Mouse (Mus musculus) embryonic fibroblast, embryonic 13.5 days (primary cell): ENCODE data around the gene Glrx. TPM values are rescaled to one million over a fixed set of nuclear protein-coding genes. Genes with fewer than 3 reads are reported as not detected.
"Not testable (repeated sequence)": the region's sequence is repeated elsewhere in the genome, so short reads cannot be mapped to it uniquely, and the experiment has no call there.

ENCODE experiments used
- H3K27ac ChIP-seq: 2 replicates; pipeline ENCODE4 v1.5.1; 2012; ENCODE audit warnings: low read length, control low read depth, inconsistent platforms; ENCODE audit not compliant: insufficient read depth
- H3K4me1 ChIP-seq: 2 replicates; pipeline ENCODE4 v1.6.1; 2011; ENCODE audit warnings: low read length; ENCODE audit not compliant: control insufficient read depth, insufficient read depth
- H3K4me3 ChIP-seq: 2 replicates; pipeline ENCODE4 v1.5.1; 2011; ENCODE audit warnings: mild to moderate bottlenecking, control low read depth, low read length; ENCODE audit not compliant: insufficient read depth
- CTCF ChIP-seq: IDR thresholded peaks from 2 replicates; pipeline ENCODE4 v1.5.1; 2011; ENCODE audit warnings: mild to moderate bottlenecking, control low read depth, low read length, moderate library complexity, borderline replicate concordance; ENCODE audit not compliant: insufficient read depth
- POLR2A ChIP-seq: IDR thresholded peaks from 2 replicates; pipeline ENCODE4 v1.6.1; 2011; ENCODE audit warnings: low read depth, mild to moderate bottlenecking, control low read depth, low read length, moderate library complexity
- polyA plus RNA-seq: library from polyadenylated mRNA; stranded (reverse); fragments of >200 nt; gene quantifications from 2 replicates; pipeline ENCODE4 v1.2.4, GENCODE M21; 2011; ENCODE audit warnings: low read depth; ENCODE audit not compliant: missing spikeins, insufficient read length

Glrx gene
- polyA plus RNA-seq, 1 experiment: 31.1 TPM

DNA sequence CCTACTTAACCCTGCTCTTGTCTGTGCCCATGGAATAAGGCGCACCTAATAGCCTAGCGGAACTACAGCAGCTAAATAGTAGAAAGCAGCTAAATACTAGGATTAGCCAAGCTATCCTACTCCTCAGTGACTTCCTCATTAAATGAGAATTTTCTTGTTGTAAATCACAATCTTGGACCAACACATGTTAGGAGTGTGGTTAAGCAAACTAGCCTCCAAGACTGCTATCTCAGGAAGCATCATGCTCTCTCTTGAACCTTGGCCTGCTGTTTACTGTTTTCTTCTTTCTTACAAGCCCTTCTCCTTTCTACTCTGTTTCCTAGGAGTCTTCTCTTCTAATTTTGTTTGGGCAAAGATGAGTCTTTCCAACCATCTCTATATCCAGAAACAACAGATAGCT lies 22.5 kb upstream of the Glrx start:
- Histone ChIP-seq H3K4me1 (no peaks in the 10 kb centered on the region), H3K27ac (no peak overlapping the region), H3K4me3 (no peak overlapping the region)
- TF ChIP-seq CTCF: no peak
- TF ChIP-seq POLR2A: no peak

DNA sequence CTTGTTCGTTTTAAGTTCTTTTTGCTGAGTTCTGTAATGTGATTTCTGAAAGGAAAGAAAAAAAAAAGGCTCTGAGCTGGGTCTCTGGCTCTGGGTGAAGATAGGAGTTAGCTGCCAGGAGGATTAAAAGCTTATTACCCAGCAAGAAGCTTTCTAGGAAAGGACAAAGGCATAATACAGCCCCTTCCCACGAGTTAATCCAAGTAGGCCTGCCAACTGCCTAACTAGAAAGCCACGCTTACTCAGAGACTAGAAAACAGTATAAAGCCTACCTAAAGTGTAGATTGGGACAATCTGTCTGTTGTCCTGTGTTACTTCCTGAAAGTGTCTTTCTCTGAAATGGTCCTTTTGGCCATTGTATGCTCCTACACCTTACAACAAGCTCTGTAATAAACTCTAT lies 21.2 kb upstream of the Glrx start:
- Histone ChIP-seq H3K27ac (no peak overlapping the region), H3K4me1 (no peaks in the 10 kb centered on the region), H3K4me3 (no peak overlapping the region)
- TF ChIP-seq POLR2A (no peak), CTCF (no peak)

- no peak for TF ChIP-seq POLR2A
- TF ChIP-seq CTCF: no peak
- H3K27ac ChIP-seq: no peak overlapping the region
- H3K4me1 ChIP-seq: no peaks in the 10 kb centered on the region
- no peak overlapping the region for H3K4me3 ChIP-seq
These were observed 20.5 kb upstream of the Glrx start for GRCm38 (mm10) chr13:75818945-75819706.

DNA sequence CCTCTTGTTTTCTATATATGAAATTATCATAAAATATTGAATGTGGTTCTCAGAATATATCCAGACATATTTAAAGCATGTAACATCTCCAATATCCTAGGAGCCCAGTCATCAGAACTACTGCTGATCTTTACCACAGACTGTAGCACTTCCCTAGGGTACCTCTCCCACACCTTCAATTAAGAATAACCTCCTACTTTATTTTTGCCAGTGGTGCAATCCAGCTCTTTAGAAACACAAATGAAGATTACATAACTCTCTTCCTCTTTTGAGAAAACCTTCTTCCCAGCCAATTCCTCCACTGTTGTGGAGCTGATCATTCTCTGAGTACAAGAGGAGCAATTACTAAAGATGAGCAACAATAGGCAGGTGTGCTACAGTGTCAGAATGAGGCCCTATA lies 19.8 kb upstream of the Glrx start:
- no peaks in the 10 kb centered on the region for H3K4me1 ChIP-seq
- TF ChIP-seq CTCF (no peak), POLR2A (no peak)
- no peak overlapping the region for H3K27ac ChIP-seq
- no peak overlapping the region for H3K4me3 ChIP-seq

GRCm38 (mm10) chr13:75822366-75822765 lies 17.3 kb upstream of the Glrx start:
- H3K27ac ChIP-seq, H3K4me1 ChIP-seq, H3K4me3 ChIP-seq: not testable (repeated sequence)

DNA sequence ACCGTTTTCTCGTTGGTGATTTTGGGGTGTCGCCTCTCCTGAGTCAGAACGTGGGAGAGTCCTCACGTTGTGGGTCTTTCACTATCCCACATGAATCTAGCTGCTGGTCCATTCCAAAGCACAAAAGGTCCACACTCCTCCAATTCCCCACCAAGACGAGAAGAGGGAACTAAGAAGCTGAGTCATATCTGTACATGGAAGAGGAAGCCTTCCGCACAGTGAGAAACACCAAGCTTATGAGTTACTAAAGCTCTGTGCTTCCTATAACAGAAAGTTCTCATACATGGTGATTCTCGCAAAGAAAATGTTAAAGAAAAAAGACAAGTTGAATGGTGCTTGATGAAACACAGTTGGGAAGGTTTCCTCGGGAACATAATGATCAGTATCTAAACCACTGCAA lies 16.5 kb upstream of the Glrx start:
- no peak overlapping the region for H3K4me3 ChIP-seq
- H3K4me1 ChIP-seq: peaks cover 8% of the 10 kb centered on the region
- TF ChIP-seq POLR2A (no peak), CTCF (no peak)
- H3K27ac ChIP-seq: no peak overlapping the region

- TF ChIP-seq CTCF (no peak), POLR2A (no peak)
- peaks cover 8% of the 10 kb centered on the region for H3K4me1 ChIP-seq
- no peak overlapping the region for H3K4me3 ChIP-seq
- H3K27ac ChIP-seq: peak overlapping the region; percentile 98
These were observed 14.9 kb upstream of the Glrx start for GRCm38 (mm10) chr13:75824611-75825319.

- Histone ChIP-seq H3K4me1 (peaks cover 8% of the 10 kb centered on the region), H3K4me3 (no peak overlapping the region), H3K27ac (peak overlapping the region; percentile 98)
- TF ChIP-seq POLR2A (no peak), CTCF (no peak)
These were observed 14.3 kb upstream of the Glrx start for GRCm38 (mm10) chr13:75825388-75825787.

DNA sequence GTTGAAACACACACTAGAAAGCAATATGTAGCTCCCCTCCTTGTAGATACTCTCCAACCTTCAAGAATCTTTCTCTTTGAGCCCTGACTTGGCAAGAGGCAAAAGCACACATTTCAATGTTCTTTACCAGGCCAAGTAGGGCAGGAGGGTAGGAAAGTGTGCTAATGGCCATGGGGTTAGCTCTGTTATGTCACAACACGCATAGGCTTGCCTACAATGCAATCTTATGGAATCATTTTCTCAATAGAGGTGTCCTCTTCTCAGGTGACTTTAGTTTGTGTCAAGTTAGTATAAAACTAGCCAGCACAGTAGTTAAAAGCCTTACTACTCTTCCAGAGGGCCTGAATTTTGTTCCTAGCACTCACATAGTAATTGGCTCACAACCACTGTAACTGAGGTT lies 9.0 kb upstream of the Glrx start:
- no peak for TF ChIP-seq POLR2A
- no peak for TF ChIP-seq CTCF
- H3K4me1 ChIP-seq: peaks cover under 1% of the 10 kb centered on the region
- no peak overlapping the region for H3K27ac ChIP-seq
- no peak overlapping the region for H3K4me3 ChIP-seq

DNA sequence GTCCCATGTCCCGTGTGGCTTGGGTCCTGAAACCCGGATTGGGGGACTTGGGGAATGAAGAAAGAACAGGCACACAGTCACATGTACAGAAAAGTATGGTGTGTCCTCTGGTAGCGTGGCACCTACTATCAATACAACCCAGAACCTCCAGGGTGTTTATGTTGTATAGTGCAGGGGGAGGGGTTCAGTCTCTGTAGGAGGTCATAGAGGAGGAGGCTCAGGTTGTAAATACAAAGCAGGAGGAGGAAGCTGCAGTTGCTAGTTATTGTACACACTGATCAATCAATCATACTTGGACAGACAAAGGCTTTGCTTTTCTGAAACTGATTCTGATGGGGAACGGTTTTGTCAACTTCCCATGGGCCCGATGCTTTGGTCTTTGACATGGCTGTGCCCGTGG lies 8.0 kb upstream of the Glrx start:
- no peak overlapping the region for H3K4me3 ChIP-seq

More for the DNA sequence above, 8.0 kb upstream of the Glrx start:
- H3K27ac ChIP-seq: no peak overlapping the region
- TF ChIP-seq POLR2A (no peak), CTCF (no peak)
- no peaks in the 10 kb centered on the region; the same call in 1 of the 2 replicates for H3K4me1 ChIP-seq
